In the genomic region with DNA sequence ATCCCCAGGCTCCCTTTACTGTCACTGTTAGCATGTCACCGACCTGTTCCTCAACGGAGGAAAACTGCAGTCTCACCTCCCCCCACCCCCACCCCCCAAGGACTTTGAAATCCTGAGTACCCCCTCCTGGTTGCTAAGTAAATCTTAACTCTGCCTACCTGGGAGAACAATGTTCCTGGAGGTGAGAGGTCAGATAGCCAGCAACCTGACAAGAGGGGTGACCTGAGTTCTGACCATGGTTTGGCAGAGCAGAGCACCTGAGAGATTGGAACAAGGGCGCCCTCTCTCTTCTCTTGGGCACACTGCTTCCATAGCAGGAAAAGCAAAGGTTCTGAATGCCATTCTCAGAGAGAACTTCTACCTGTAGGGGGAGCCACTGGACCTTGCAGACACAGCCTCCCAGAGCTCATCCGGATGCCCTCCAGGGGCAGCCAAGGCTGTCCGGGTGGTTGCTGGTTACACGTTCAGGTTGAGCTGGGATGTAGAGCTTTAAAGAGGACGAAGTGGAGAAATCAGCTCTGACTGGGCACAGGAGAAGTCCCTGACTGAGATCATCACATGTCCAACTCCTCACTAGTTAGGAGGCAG, we compare ENCODE assay signal across 9 mouse cellular contexts. TPM values are rescaled to one million over a fixed set of nuclear protein-coding genes. Genes with fewer than 3 reads are reported as not detected.
A peak's percentile ranks its signal among the peaks of the same experiment; 100 is the strongest.
DNase-seq lines count a peak whose midpoint lies in the region; TF ChIP-seq lines count a peak whose summit lies in the region.
"Had no signal": no experiment of that assay in that cellular context is flagged by ENCODE, and none has a peak within 500 bp of the region (broad histone marks: within the 10 kb centered on the region; RNA-seq: fewer than 3 reads in every experiment).

No protein-coding gene starts in this region.

- DNase-seq in layer of hippocampus, adult 9-11 months: peak; percentile 70
- no peak for DNase-seq in layer of hippocampus, adult 9-10 months (ENCODE audit: low spot score)
- peak; percentile 80 for DNase-seq in MEL (ENCODE audit: low read depth, low spot score)
- DNase-seq in c-Kit-positive CD71-positive TER-119-negative erythroid progenitor cells, embryonic 14.5 days (ENCODE audit: low read depth): peak; percentile 73
- peak; percentile 48 for DNase-seq in gastrocnemius, adult 2 months
- DNase-seq in layer of hippocampus, postnatal 10 days (ENCODE audit: low spot score in 2 of 2): peak; percentile 60 to 62
- DNase-seq in mesoderm, embryonic 11.5 days (ENCODE audit: low read depth, low spot score): peak; percentile 81
- no peak for DNase-seq in urinary bladder, postnatal 36 days (ENCODE audit: low spot score in 2 of 2)

- H3K4me3 ChIP-seq in MEL (ENCODE audit: control insufficient read depth in 1 of 2, insufficient read depth in 1 of 2, low read depth in 2 of 2, low read length in 2 of 2): no peak overlapping the region
- no peak overlapping the region for H3K4me3 ChIP-seq in gastrocnemius, adult 2 months
- H3K4me3 ChIP-seq: megakaryocyte, embryonic 14.5 days had no signal

- intact Hi-C loops in gastrocnemius, adult 2 months (cut with DNase I): no loop called here

- no peaks in the 10 kb centered on the region for H3K27me3 ChIP-seq in MEL (ENCODE audit: control insufficient read depth in 1 of 2, insufficient read depth in 2 of 2, low read length in 2 of 2)

- peak; percentile 61 to 84 (median 72) for TF ChIP-seq CTCF in MEL (IDR thresholded peaks at IDR 0.05 in 2 of 3, conservative IDR thresholded peaks at IDR 0.05 in 1 of 3; ENCODE audit: control insufficient read depth in 1 of 3, insufficient read depth in 1 of 3, low read depth in 2 of 3, low read length in 3 of 3, poor library complexity in 1 of 3, severe bottlenecking in 1 of 3)
- TF ChIP-seq CTCF in gastrocnemius, adult 2 months (IDR thresholded peaks at IDR 0.05): peak; percentile 73

- no peak overlapping the region for H3K9ac ChIP-seq in MEL (ENCODE audit: control insufficient read depth, low read depth, low read length, poor library complexity, severe bottlenecking)

- H3K27ac ChIP-seq in MEL (ENCODE audit: control insufficient read depth, low read depth, low read length): no peak overlapping the region
- H3K27ac ChIP-seq in gastrocnemius, adult 2 months: no peak overlapping the region

- H3K4me1 ChIP-seq in MEL (ENCODE audit: control insufficient read depth in 1 of 2, insufficient read depth in 2 of 2, low read length in 2 of 2): no peaks in the 10 kb centered on the region

- no peaks in the 10 kb centered on the region for H3K79me2 ChIP-seq in MEL (ENCODE audit: control insufficient read depth, insufficient read depth, low read length, poor library complexity)

- no peak for TF ChIP-seq POLR2A in MEL (IDR thresholded peaks at IDR 0.05; ENCODE audit: control insufficient read depth in 1 of 2, insufficient read depth in 1 of 2, low read depth in 1 of 2, low read length in 2 of 2, poor library complexity in 1 of 2)

- H3K9me3 ChIP-seq in MEL (replicated peaks; ENCODE audit: insufficient read depth, low read length): no peaks in the 10 kb centered on the region
- H3K9me3 ChIP-seq: megakaryocyte, embryonic 14.5 days had no signal

- no peak for TF ChIP-seq EP300 in MEL (IDR thresholded peaks at IDR 0.05; ENCODE audit: low read depth in 1 of 2, low read length in 2 of 2)

- peak; percentile 42 for TF ChIP-seq RAD21 in MEL (IDR thresholded peaks at IDR 0.05; ENCODE audit: low read depth, low read length)

- H3K36me3 ChIP-seq in MEL (ENCODE audit: control insufficient read depth in 1 of 2, insufficient read depth in 2 of 2, low read length in 2 of 2): no peaks in the 10 kb centered on the region

TF ChIP-seq in MEL, 35 proteins besides CTCF, POLR2A, EP300 and RAD21:
- TF ChIP-seq MXI1 (IDR thresholded peaks at IDR 0.05; ENCODE audit: low read depth, low read length) (no peak), ZC3H11A (IDR thresholded peaks at IDR 0.05; ENCODE audit: low read depth, low read length) (peak; percentile 24; the same call in 1 of the 2 replicates), SMC3 (IDR thresholded peaks at IDR 0.05; ENCODE audit: low read depth, low read length) (peak; percentile 56), MYC (IDR thresholded peaks at IDR 0.05; ENCODE audit: low read depth, low read length) (no peak)
TF ChIP-seq in MEL: peak in this region for 2.

RNA-seq across cellular contexts. Expression of a gene that starts 40.6 kb away (rescaled TPM):
- 303 and 311 TPM in 2 replicates for total RNA-seq in MEL (2012; rRNA removed)
- 100 to 1,000 TPM; 277 to 302 TPM for polyA plus RNA-seq in MEL (2012; ENCODE audit: insufficient read depth in 1 of 2, insufficient read length in 2 of 2, low read depth in 1 of 2, low replicate concordance in 2 of 2, missing spikeins in 1 of 2)
- 10 to 100 TPM; 45.4 to 51.9 TPM for total RNA-seq in gastrocnemius, adult 2 months (2021)
- total RNA-seq in layer of hippocampus, postnatal 10 days (2021): 10 to 100 TPM; 74.5 to 84.5 TPM

RNA-seq across cellular contexts. Expression of a gene that starts 41.4 kb away (rescaled TPM):
- total RNA-seq in MEL (2012; rRNA removed): 11.5 and 12.2 TPM in 2 replicates
- 10 to 100 TPM in 1 of 2 experiments, not detected in 1; 18.4 TPM for polyA plus RNA-seq in MEL (2012; ENCODE audit: insufficient read depth in 1 of 2, insufficient read length in 2 of 2, low read depth in 1 of 2, low replicate concordance in 2 of 2, missing spikeins in 1 of 2)
- 1 to 10 TPM; 5.2 to 7.8 TPM for total RNA-seq in gastrocnemius, adult 2 months (2021)
- total RNA-seq in layer of hippocampus, postnatal 10 days (2021): 10 to 100 TPM; 40.9 to 41.7 TPM

Comparison
In these comparisons a context has a peak if more than half of its experiments do, and no peak if none do; other contexts are left out.
1. DNase-seq: peak in layer of hippocampus, adult 9-11 months (single experiment), MEL (single experiment), c-Kit-positive CD71-positive TER-119-negative erythroid progenitor cells, embryonic 14.5 days (single experiment), gastrocnemius, adult 2 months (single experiment), layer of hippocampus, postnatal 10 days (2 of 2) and mesoderm, embryonic 11.5 days (single experiment); none in layer of hippocampus, adult 9-10 months (single experiment) and urinary bladder, postnatal 36 days (0 of 2).